Mouse (Mus musculus) R1 (cell line): ENCODE measurements at regions not wholly inside any gene's neighbourhood (a gene's known extent, or its start where the extent isn't known, plus 50 kb on each side); places are given as distances from the start of the nearest gene placed in this dataset.

ENCODE experiments used
- DNase-seq: peaks from one replicate; pipeline ENCODE4 v3.0.0-alpha.2; 2018; ENCODE audit warnings: low read depth, low spot score

GRCm38 (mm10) chr6:67114753-67115152 is 77.5 kb upstream of the Gadd45a start:
- DNase-seq = no peak

DNA sequence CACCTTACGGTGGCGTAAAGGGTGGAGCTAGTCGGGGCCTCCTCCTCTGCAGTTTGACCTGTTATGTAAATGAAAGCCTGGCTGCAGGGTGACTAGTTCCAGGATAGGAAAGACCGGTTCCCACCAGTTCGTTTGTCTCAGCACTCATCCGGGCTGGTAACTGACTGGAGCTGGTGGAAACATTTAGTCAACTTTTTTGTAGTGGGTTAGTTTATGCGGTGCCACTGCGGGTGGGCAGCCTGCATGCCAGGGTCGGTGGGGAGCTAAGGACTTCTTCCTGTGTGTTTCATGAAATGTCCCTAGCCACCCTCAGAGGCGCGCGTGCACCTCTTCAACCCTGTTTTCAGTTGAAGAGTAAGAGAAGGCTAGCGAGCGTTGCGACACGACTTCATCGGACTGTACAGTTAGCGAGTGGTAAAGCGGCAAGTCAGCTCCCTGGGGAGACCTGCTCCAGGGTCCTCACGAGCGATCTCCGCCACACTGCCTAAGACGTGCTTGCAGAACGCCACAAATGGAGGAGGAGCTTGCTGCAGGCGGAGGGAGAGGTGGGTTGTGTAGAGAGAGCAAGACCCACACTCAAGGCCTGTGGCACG is 76.5 kb upstream of the Gadd45a start:
- DNase-seq = peak; percentile 99

GRCm38 (mm10) chr6:67113261-67113660 is 76.0 kb upstream of the Gadd45a start:
- peak; percentile 95 for DNase-seq

DNA sequence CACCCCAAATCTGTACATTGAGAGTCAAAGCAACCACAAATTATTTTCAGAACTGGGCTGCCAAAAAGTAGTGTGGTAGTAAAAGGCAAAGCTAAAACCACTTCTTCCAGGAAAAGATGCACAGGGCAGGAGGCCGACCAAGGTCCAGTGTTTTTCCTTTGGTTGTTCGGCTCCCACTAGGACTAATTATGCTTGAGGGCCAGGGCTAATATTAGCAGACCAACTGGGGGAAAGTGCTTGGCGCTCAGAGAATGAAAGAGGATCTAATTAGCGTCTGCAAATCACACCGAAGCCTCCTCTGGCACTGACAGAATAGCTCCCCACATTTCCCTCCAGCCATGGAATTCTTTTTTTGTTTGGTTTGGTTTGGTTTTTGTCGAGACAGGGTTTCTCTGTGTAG is 75.1 kb upstream of the Gadd45a start:
- DNase-seq = no peak

DNA sequence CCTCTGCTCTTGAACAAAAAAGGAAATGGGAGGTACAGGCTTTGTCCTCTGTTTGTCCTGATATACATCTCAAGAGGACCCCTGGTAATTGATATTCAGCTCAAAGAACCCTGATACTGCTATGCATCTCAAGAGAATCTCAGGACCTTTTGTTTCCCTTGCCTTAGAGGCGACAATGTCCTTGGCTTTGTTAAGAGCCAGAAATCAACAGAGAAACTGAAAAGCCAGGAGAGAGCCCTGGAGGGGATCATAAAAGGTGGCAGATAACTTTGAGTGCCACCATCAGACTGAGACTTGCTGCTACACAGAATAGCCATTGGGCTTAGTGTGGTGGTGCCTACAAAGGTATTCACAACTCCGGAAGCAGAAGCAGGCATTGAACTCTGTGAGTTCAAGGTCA is 74.3 kb upstream of the Gadd45a start:
- DNase-seq = peak; percentile 100

DNA sequence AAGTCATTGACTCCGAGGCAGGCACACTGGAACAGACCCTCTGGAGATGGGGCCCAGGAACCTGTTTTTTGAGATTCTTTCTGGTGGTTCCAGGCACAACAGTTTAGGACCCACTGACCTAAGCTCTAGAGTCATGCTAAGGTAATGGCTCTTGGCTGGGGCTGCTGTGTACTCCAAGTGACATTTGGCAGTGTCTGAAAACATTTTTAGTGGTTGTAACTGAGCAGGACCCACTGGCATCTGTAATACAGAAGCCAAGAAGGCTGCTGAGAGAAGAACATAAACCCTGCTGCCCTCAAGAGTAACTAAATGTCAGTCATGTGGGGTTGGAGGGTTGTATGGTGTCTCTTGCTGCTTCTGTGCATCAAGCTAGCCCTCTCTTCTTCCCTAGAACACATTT is 73.1 kb upstream of the Gadd45a start:
- no peak for DNase-seq

GRCm38 (mm10) chr6:67109774-67110173 is 72.5 kb upstream of the Gadd45a start:
- no peak for DNase-seq

GRCm38 (mm10) chr6:67107517-67107916 is 70.3 kb upstream of the Gadd45a start:
- no peak for DNase-seq

DNA sequence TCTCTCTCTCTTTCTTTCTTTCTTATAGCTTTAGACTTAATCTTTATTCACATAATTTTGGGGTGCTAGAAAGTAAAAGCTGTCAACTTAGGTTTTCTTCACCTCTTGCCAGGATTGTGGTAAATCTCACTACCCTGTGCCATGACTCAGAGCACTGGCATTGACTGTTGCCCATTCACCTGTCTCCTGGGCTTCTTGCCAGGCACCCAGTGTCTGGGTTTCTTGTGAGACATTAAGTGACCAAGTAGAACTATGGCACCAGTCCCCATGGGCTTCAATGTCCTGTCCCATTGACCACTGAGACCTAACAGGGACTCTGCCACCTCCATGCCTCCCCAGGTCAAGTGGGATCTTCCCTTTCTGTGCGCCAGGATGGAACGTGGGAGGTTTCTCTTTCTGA is 69.2 kb upstream of the Gadd45a start:
- DNase-seq = no peak

- DNase-seq = peak; percentile 46
Measured at GRCm38 (mm10) chr6:67105386-67105785, 68.1 kb upstream of the Gadd45a start.

DNA sequence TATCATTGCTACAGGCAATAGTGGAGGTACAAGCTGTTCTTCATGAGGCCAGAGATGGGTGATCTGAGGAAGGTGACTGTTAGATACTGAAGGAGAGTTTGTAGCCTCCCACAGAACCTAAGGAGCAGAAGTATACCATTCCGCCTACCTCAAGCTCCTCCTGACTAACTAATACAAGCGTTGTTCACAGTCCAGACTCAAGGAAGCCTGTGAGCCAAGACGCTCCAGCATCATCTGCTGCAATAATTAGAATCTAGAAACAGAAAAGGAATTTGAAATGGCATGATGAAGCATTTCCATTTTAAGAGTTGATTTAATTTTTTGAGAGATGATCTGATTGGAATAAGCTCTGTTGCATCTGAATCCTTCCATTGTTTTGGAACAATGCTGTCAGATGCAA is 66.9 kb upstream of the Gadd45a start:
- no peak for DNase-seq

DNA sequence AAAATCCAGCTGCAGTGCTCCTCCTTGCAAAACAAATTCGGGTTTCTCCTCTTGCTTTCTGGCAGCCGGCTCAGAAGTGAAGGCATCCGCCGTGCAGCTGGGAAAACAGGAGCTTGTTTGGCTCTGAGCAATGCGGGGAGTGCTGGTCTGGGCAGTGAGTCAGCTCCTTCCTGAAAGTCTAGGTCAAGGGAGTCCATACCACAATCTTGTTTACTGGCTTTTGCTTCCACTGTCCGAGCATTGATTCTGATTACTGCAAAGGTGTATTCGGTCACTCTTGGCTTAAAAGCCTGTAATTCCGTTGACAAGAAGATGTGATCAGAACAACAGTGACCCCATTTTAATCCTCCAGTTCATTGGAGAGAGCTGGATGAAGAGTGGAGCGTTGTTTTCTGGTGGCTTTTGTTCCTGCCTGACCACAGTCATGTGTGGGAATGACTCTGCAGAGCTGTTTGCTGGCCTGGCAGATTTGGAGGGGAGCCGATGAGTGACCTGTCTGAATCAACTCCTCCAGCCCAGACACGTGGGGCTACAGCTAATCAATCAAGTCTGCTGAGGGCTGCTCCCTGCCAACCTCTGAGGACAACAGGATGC is 65.4 kb upstream of the Gadd45a start:
- no peak for DNase-seq

DNA sequence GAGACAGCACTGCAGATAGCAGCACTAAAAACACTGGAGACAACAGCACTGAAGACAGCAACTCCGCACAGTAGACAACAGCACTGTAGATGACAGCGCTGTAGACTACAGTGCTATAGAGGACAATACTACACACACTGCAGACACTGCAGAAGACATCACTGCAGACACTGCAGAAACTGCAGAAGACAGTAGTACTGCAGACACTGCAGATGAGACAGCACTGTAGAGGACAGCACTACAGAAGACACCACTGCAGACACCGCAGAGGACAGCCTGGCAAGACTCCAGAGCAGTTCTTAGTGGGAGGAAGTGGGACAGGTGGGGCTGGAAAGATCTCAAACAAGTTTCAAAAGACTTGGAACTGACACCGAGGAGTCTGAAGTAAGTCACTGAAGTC is 64.8 kb upstream of the Gadd45a start:
- no peak for DNase-seq

DNA sequence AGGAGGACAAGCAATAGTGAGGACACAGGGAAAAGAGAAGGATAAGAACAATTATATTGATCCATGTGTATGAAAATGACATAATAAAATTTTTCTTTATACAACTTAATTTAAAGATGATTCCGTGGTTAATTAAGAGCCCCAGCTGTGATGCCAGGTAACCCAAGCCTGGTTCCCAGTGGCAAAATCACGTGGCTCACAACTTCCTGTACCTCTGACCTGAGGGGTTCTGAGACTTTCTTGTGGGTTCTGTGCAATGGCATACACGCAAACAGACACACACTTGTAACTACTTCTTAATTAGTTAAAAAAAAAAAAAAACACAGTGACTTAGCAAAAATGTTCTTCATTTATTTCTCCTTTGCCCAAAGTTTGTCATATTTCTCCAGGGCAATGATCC is 57.2 kb upstream of the Gadd45a start:
- no peak for DNase-seq

- DNase-seq = no peak
Measured at GRCm38 (mm10) chr6:67093128-67093527, 55.9 kb upstream of the Gadd45a start.

DNA sequence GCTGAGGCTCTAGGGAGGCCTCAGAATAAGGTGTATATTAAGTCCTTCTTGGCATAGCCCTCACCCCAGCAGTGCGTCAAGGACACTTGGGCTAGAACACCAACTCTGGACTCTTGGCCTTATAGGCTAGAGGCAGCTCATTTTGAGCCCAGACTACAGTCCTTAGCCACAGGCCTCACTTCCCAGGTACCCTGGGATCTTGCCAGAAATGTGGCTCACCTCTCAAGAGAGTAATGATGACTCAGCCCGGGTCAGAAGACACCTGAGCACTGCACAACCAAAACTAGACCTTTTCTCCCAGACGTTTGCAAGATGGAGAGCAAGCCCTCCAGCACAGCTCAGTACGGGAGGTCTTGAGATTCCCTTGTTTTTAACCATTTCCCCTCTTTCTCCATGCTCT is 52.9 kb upstream of the Gadd45a start:
- DNase-seq = no peak

DNA sequence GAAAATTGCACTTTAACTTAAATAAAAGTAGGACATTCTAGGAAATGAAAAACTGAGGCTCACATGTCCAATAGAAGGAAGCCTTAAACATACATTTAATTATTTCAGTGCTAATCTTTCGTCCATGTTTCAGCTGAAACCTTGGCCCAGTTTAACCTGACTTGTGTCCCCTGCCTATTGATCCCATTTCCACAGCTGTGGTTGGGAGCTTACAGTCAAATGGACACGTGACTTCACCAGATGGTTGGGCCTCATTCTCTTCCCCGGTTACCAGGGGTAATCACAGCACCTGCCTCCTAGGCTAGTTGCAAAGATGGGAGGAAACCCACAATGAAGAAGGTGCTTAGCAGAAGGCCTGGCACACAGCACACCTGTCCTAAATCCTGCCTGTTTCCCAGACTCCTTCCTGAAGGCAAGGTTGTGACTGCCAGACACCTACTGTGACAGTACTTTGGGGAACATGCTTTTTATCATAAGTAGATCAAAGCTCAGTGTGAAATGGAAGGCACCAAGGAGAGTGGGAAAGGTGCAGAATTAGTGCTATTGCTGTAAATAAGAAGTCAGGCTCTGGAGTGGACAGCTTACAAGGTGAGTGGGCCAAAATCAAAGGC is 52.4 kb upstream of the Gadd45a start:
- DNase-seq = no peak

GRCm38 (mm10) chr6:67088741-67089455 is 51.6 kb upstream of the Gadd45a start:
- DNase-seq = no peak

DNA sequence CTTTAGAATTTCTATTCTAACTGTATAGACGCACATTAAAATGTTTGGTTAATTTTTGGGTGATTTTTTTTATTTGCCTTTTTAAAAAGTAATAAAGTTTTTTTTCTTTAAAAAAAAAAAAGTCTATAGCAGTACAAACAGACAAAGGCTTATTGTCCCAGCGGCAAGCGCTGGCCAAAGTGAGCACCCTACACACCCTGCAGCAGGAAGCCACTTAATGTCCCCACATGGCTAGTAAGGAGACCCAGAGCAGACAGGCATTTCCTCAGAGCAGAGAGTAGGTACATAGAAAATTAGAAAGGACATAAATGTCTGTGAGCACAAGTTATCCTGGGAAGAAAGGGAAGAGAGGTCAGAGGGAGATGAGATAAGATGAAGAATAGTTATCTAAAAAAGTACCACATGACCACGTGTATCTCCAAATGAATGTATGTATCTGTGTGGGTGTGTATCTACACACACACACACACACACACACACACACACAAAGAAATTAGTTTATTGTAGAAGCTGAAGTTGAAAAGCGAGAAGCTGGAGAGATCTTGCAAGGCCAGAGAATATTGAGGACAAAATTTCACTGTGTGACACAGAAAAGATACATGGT is 50.7 kb upstream of the Gadd45a start:
- DNase-seq = no peak

DNA sequence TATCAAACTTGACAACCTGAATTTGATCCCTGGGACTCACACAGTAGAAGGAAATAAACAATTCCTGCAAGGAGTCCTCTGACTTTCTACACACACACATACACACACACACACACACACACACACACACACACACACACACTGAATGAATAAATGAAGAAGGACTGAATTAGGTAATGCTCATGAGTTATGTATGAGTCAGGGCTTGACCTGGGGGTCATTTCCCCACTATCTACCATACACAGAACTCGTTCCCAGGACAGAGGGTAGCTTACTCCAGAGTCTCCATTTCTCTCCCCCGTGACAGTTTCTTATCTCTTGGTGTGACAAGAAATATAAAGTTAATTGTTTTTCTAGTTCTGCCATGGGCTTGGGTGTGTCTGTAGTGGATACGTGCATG is 50.1 kb upstream of the Gadd45a start:
- DNase-seq = no peak
